Mouse (Mus musculus) lung, postnatal 14 days (tissue): Measurements from ENCODE around the gene Aarsd1.
A peak's percentile ranks its signal among the peaks of the same experiment; 100 is the strongest.
"Not testable (repeated sequence)": the region's sequence is repeated elsewhere in the genome, so short reads cannot be mapped to it uniquely, and the experiment has no call there.

Source experiments
- DNase-seq: peaks from one replicate; pipeline ENCODE4 v3.0.0; 2021

Aarsd1 gene

GRCm38 (mm10) chr11:101417101-101417855 is at the start of gene Aarsd1:
Aarsd1 (minus strand) TSS chr11:101417615.
- peak; percentile 89 for DNase-seq

GRCm38 (mm10) chr11:101466552-101466950 is 49.1 kb upstream of the Aarsd1 start:
- not testable (repeated sequence) for DNase-seq

DNA sequence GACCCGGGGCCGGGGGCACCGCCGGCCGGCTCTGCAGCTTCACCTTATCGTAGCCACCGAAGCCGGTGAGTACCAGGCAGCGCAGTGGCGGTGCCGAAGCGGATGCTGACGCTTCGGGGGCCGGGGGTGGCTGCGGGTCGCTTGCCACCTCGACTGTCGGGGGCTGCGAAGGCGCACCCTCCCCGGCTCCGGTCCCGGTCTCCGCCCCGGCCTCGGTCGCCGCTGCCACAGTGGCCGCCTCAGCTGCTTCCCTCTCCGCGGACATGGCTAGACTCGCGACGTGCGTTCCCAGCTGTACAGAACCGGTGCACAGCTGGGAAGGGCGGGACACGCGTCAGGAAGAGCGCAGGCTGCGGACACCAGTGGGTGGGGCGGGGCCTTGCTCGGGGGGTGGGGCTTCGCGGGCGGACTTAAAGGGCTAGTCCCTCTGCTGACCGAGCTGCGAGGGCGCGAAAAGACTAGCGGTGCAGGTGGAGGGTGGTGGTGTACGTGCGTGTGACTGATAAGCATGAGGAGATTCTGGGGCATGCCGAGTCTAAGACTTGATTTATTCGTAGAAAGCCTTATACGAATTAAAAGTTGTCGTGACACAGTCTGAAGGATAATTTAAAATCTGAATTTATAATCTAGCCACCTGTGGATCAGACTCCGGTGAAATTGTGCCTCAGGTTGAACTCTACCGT is 48.6 kb upstream of the Aarsd1 start, which contains the start of gene Vat1:
Vat1 (minus strand) TSS at position 362 of the 683 bp plus-strand sequence.
- peak; percentile 75 for DNase-seq

DNA sequence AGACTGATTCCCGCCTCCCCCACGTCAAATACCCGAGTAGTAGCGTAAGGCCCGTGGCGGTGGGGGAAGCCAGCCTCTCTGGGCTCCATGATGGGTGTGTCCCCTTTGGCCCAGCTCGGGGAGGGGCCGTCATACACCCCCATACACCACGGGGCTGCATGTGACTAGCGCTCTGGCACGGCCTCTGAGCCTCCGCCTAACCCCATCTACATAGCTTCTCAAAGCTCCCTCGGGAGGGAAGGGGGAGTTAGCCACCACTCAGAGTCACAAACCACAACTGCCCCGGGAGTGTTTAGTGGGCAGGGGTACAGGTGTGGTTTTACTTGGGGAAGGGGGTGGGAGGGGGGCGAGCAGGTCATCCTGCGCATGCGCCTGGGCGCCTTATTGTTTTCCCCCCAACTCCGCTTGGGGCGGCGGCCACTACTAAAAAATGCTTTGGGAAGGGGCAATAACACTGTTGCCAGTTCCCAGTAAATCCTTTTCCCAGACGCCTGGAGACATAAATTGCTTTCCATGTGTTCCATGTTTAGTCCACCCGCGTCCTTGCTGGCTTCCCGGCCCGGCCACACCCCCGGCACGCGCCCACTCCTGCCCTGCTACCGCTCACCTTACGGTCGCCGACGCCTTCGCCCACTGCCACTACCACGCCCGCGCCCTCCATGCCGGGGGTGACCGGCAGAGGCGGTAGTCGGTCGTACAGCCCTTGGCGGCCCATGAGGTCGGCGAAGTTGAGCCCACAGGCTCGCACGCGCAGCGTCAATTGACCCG is 47.9 kb upstream of the Aarsd1 start:
- DNase-seq: peak; percentile 74

- peak; percentile 59 for DNase-seq
Measured at GRCm38 (mm10) chr11:101464211-101465100, 47.0 kb upstream of the Aarsd1 start, which contains the start of gene Rnd2. Rnd2 (plus strand) TSS chr11:101464999.

DNA sequence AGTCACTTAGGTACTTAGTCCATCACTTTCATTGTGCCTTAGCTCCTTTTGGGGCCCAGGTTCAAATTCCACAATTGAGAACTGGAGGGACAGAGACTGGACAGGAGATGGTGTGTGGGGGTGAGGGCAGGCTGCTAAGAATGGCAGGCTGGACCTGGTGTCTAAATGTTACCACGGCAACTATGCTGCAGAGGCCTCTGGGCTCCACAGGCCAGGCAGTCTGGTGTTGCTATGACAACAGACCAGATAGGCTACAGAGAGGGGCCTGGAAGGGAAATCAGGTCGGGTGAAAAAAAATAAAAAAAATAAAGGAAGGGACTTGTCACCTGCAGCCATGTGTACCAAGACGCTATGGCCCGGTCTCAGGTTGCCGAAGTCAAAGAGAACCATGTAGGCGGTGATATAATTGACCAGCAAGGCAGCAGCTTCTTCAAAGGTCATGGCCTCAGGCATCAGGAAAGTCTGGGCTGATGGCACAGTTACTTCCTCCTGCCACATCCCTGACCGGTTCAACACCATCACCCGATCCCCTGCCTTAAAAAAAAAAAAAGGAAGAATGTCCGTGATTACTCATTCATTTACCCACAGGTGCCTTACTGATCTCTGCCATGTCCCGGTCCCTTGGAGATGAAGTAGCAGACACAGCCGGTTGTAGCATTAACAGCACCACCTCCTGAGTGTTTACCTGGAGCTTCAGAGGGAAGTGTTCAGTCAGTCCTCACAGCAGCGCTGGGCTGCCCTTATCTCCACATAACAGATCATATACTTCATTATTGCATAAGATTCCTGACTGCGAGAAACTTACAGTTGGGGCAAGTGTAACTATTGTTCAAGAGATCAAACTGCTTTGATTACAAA is 45.4 kb upstream of the Aarsd1 start:
- DNase-seq: no peak

GRCm38 (mm10) chr11:101462141-101462540 is 44.7 kb upstream of the Aarsd1 start:
- DNase-seq: no peak

GRCm38 (mm10) chr11:101460321-101460720 is 42.9 kb upstream of the Aarsd1 start:
- no peak for DNase-seq

DNA sequence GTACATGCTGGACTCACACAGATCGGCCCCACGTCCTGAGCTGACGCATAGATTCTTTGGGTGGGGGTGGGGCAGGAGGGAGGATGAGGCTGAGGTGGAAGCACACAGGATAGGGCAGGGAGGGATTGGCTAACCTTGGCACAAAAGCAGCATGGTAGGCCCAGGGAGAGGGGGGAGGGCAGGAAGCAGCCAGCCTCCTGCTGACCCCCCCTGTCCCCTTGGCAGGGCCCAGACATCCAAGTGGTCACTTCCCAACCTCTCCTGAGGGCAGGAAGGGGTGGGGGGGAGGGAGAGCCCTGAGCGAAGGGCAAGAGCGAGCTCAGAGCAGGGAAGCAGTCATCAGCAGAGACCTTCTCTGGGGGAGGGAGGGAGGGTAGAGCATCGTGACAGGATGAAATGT is 42.3 kb upstream of the Aarsd1 start:
- DNase-seq: no peak

DNA sequence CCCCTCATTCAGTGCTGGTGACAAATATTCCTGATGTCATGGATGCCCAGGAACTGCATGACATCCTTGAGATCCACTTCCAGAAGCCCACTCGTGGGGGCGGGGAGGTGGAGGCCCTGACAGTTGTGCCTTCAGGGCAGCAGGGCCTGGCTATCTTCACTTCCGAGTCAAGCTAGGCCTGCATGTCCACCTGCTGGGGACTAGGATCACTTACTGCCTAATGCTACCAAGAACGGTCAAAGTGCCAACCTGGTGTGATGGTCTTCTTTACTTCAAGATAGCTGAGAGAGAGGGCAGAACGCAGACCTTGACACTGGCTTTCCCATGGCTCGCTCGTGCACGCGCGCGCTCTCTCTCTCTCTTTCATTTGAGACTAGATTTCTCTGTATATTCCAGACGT is 40.8 kb upstream of the Aarsd1 start:
- DNase-seq: no peak

- no peak for DNase-seq
Measured at GRCm38 (mm10) chr11:101457631-101458030, 40.2 kb upstream of the Aarsd1 start.

- no peak for DNase-seq
Measured at GRCm38 (mm10) chr11:101455627-101456026, 38.2 kb upstream of the Aarsd1 start.

DNA sequence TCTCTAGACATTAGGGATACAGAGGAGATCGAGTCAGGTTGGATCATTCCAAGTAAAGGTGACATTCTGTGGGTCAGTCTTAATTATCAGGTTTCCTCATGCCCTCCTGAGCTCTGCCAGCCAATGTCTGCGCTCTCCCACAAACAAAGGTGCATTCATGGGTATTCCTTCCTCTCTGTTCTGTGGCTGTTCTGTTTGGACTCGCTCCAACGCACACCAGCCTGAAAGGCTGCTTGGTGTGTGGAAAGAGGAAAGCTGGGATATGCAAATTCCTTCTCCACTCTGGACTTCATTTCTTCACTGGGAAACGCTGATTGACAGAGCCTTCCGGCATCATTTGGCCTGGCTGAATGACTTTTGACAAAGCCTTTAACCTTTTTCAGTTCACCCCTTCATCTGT is 37.3 kb upstream of the Aarsd1 start:
- DNase-seq: no peak

DNA sequence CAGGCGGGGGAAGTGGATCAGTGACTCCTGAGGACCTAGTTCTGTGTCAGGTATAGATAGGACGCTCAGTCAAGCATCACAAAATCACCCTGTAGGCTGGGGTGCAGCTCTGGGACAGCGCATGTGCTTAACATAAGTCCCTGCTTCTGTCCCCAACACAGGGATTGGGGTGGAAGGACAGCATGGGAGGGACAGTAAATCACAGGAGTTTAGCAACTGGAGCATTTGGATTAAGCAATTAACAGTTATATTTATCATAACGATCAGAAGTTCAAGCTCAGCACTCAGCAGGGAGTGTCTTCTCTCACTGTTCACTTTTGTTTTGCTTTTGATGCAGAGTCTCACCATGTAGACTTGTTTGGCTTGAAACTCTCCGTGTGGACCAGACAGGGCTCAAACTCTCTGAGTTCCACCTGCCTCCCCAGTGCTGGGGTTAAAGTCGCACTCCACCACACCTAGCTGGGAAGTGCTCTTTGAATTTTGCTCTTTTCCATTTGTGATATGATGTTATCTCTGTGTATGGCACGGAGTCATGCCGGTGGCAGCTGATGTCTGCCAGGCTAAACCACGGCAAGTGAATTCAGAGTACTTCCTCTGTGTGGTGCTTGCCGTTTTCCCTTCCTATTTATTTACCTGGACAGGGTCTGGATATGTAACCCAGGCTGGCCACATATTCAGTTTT is 34.8 kb upstream of the Aarsd1 start:
- DNase-seq: no peak

GRCm38 (mm10) chr11:101451536-101451935 is 34.1 kb upstream of the Aarsd1 start:
- DNase-seq: no peak

DNA sequence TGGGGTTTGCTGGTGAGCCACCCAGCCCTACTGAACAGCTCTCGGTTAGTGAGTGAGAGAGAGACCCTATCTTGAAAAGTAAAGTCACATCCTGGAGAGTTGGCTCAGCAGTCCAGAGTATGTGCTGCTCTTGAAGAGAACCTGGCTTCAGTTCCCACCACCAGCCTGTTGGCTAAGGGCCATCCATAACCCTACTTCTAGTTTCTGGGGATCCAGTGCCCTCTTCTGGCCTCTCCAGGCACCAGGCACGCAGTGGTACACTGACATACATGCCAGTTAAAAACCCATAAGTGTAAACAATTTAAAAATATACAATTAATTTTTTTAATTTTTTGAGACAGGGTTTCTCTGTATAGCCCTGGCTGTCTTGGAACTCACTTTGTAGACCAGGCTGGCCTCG is 33.0 kb upstream of the Aarsd1 start:
- DNase-seq: no peak

- not testable (repeated sequence) for DNase-seq
Measured at GRCm38 (mm10) chr11:101449596-101449995, 32.2 kb upstream of the Aarsd1 start.

DNA sequence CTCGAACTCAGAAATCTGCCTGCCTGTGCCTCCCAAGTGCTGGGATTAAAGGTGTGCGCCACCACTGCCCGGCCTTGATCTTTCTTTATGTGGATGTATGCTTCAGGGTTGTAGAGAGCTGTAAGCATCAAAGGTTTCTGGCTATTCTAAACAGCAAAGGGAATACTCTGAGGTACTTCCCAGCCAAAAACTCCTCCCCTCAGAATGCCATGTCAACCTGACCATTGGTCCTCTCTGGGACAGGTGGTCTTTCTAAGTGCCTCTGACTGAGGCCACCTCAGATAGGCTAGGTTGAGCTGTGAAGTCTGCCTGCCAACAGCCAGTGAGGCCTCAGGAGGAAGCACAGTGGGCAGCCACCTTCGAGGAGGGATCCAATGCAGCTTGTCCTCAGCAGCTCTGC is 31.5 kb upstream of the Aarsd1 start:
- DNase-seq: no peak

- peak; percentile 84 for DNase-seq
Measured at GRCm38 (mm10) chr11:101448274-101448746, 30.9 kb upstream of the Aarsd1 start, which contains the start of gene Ifi35. Ifi35 (plus strand) TSS chr11:101448407.

DNA sequence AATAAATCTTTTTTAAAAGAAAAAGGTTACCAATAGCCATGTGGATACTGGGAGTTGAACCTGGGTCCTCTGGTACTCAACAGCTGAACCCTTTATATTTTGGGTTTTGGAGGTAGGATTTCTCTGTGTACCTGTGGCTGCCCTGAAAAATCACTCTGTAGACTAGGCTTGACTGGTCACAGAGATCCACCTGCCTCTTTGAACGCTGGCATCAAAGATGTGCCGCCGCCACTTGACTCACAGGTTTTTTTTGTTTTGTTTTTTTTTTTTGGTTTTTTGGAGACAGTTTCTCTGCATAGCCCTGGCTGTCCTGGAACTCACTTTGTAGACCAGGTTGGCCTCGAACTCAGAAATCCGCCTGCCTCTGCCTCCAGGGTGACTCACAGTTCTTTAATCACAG is 30.4 kb upstream of the Aarsd1 start:
- DNase-seq: no peak

DNA sequence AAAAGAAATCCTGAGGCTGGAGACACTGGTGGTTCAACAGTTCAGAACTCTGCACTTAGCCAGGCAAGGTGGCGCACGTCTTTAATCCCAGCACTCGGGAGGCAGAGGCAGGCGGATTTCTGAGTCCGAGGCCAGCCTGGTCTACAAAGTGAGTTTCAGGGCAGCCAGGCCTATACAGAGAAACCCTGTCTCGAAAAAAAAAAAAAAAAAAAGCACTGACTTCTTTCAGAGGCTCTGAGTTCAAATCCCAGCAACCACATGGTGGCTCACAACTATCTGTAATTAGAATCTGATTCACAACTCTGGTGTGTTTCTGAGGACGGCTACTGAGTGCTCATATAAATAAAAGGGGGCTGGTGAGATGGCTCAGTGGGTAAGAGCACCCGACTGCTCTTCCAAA is 29.4 kb upstream of the Aarsd1 start:
- not testable (repeated sequence) for DNase-seq
